Mouse (Mus musculus) splenic B cell, adult 2 months (primary cell): ENCODE results near the gene Mras.

ENCODE experiments used
- DNase-seq: peaks from one replicate; pipeline ENCODE4 v3.0.0-alpha.2; 2011; ENCODE audit warnings: low read depth, low spot score
- H3K27me3 ChIP-seq: 2 replicates; pipeline ENCODE4 v1.6.1; 2012; ENCODE audit warnings: mild to moderate bottlenecking, low read length, moderate library complexity, mixed read lengths; ENCODE audit not compliant: control insufficient read depth, poor library complexity, insufficient read depth, severe bottlenecking
- H3K36me3 ChIP-seq: 2 replicates; pipeline ENCODE4 v1.6.1; 2012; ENCODE audit warnings: mild to moderate bottlenecking, low read length, moderate library complexity, mixed read lengths; ENCODE audit not compliant: control insufficient read depth, poor library complexity, insufficient read depth, severe bottlenecking

Gene Mras

DNA sequence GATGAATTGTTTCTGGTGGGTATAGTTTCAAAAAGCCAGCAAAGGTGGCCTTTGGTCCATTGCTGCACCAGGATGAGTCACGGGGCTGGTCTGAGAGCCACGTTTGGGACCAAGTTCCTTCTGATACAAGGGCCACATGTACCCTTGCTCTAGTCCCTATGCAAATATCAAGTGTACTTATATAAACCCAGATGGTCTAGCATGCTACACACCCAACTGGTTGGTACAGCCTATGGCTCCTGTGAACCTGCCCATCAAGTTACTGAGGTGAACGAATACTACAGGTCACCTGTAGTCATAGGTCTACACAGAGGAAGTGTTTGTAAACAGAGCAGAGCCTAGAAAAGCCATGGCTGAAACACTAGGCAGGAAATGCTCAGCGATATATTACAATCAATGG lies 100.6 kb downstream of the Mras start:
- no peak for DNase-seq
- H3K36me3 ChIP-seq: no peaks in the 10 kb centered on the region
- H3K27me3 ChIP-seq: no peaks in the 10 kb centered on the region
